8 mouse cellular contexts compared by ENCODE assay signal in the genomic region with DNA sequence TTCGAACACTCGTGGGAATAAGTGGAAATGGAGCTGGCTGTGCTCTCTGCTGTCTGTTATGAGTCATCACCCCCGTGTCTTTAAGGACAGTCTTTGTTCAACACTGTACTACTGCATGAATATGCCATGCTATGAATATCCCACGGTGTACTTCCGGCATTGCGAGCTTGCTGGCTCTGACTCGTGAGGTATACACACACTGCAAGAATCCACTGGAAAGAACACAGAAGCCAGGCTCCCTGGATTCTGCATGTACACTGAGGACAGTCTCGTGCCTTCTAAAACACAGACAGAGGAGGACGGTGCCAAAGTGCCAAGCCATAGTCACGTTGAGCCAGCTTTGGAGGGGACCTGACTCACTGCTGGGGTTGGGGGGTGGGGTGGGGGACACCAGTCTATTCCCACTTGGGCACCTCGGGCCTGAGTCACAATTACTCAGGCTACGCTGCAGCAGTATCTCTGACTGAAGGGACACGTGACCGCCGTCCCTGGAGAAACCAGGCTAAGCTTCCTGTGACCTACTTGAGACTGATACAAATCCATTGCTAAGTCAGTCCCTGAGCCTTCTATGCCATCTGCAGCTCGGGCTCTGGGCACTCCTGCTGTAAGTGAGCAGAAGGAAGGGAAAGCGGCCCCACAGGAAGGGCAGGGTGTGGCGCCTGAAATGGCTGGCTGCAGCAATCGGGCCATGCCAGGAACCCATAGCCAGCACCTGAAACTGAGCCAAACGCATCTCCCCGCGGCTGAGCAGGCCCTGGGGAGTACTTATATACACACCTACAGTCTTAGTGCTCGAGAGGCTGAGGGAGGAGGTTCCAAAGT. TPM values are rescaled to one million over a fixed set of nuclear protein-coding genes. Genes with fewer than 3 reads are reported as not detected.
DNase-seq lines count a peak whose midpoint lies in the region; ATAC-seq lines count a peak whose summit lies in the region.

No protein-coding gene starts in this region.

- no peak overlapping the region for H3K27ac ChIP-seq in liver, embryonic 13.5 days
- no peak overlapping the region for H3K27ac ChIP-seq in liver, embryonic 12.5 days
- H3K27ac ChIP-seq in intestine, embryonic 16.5 days (ENCODE audit: low read length): no peak overlapping the region

- H3K4me2 ChIP-seq in liver, embryonic 13.5 days: no peak overlapping the region
- no peak overlapping the region for H3K4me2 ChIP-seq in liver, embryonic 12.5 days
- no peak overlapping the region for H3K4me2 ChIP-seq in intestine, embryonic 16.5 days (ENCODE audit: low read depth, low read length)

- 84% methylated on average over 23 of the region's 23 CpGs for WGBS in liver, embryonic 13.5 days (ENCODE audit: insufficient replicate concordance)
- WGBS in liver, embryonic 12.5 days (ENCODE audit: insufficient replicate concordance): 86% methylated on average over 23 of the region's 23 CpGs
- WGBS in intestine, embryonic 16.5 days: 78% methylated on average over 23 of the region's 23 CpGs

- no peak overlapping the region for H3K4me3 ChIP-seq in liver, embryonic 13.5 days (replicated peaks)
- H3K4me3 ChIP-seq in liver, embryonic 12.5 days: no peak overlapping the region
- no peak overlapping the region for H3K4me3 ChIP-seq in intestine, embryonic 16.5 days (ENCODE audit: low read length)

- H3K36me3 ChIP-seq in liver, embryonic 13.5 days: peaks cover 99% of the 10 kb centered on the region
- peaks cover 100% of the 10 kb centered on the region for H3K36me3 ChIP-seq in liver, embryonic 12.5 days
- 0 out of 2 replicates have a peak, but pooled peaks cover 4% of the 10 kb centered on the region for H3K36me3 ChIP-seq in intestine, embryonic 16.5 days (ENCODE audit: control insufficient read depth, insufficient read depth, low read length)

- H3K27me3 ChIP-seq in liver, embryonic 13.5 days: no peaks in the 10 kb centered on the region
- no peaks in the 10 kb centered on the region for H3K27me3 ChIP-seq in liver, embryonic 12.5 days (replicated peaks)
- no peaks in the 10 kb centered on the region for H3K27me3 ChIP-seq in intestine, embryonic 16.5 days (replicated peaks; ENCODE audit: control insufficient read depth, insufficient read depth, low read length)

- H3K4me1 ChIP-seq in liver, embryonic 13.5 days (replicated peaks): 0 out of 2 replicates have a peak, but pooled peaks cover 7% of the 10 kb centered on the region
- H3K4me1 ChIP-seq in liver, embryonic 12.5 days: no peaks in the 10 kb centered on the region
- no peaks in the 10 kb centered on the region for H3K4me1 ChIP-seq in intestine, embryonic 16.5 days (ENCODE audit: control insufficient read depth, insufficient read depth, low read length)

- no peaks in the 10 kb centered on the region for H3K9me3 ChIP-seq in liver, embryonic 13.5 days (replicated peaks)
- no peaks in the 10 kb centered on the region for H3K9me3 ChIP-seq in liver, embryonic 12.5 days (replicated peaks)
- H3K9me3 ChIP-seq in intestine, embryonic 16.5 days (ENCODE audit: control insufficient read depth, low read length): no peaks in the 10 kb centered on the region

- ATAC-seq in liver, embryonic 13.5 days (ENCODE audit: low read depth): 0 out of 2 replicates have a peak, but pooled peaks have one; percentile 23
- no peak for ATAC-seq in liver, embryonic 12.5 days
- ATAC-seq in erythroid progenitor cell, adult 5-6 weeks (replicated peaks; ENCODE audit: low FRiP score, poor library complexity, severe bottlenecking): 0 out of 2 replicates have a peak, but pooled peaks have one; percentile 45
- ATAC-seq in intestine, embryonic 16.5 days: no peak

- H3K9ac ChIP-seq in liver, embryonic 13.5 days: no peak overlapping the region
- H3K9ac ChIP-seq in liver, embryonic 12.5 days: no peak overlapping the region
- H3K9ac ChIP-seq in intestine, embryonic 16.5 days (ENCODE audit: low read depth, low read length): no peak overlapping the region

- no peak for DNase-seq in liver, embryonic 13.5 days
- peak; percentile 75 for DNase-seq in adrenal gland, postnatal 10 days
- DNase-seq in left cerebral cortex, adult 11 months (ENCODE audit: low spot score): peak; percentile 60
- DNase-seq in retina, embryonic 14.5 days (ENCODE audit: low spot score): peak; percentile 67
- no peak for DNase-seq in urinary bladder, postnatal 25 days (ENCODE audit: low spot score)

RNA-seq across cellular contexts. Expression of a gene that starts 48.0 kb away (rescaled TPM):
- polyA plus RNA-seq in liver, embryonic 13.5 days (2015; fragmentation: Nextera tagmentation; extraction: Ambion mirVana): not detected in 2 replicates
- polyA plus RNA-seq in liver, embryonic 12.5 days (2016; fragmentation: Nextera tagmentation; extraction: Ambion mirVana): not detected in 2 replicates
- total RNA-seq in adrenal gland, postnatal 10 days (2021): 1 to 10 TPM; 9.0 to 9.5 TPM
- total RNA-seq in erythroid progenitor cell, adult 5-6 weeks (2015; ENCODE audit: low replicate concordance): not detected in 2 replicates
- total RNA-seq in erythroid progenitor cell, adult 5-6 weeks (2017; ENCODE audit: low replicate concordance): not detected in 2 replicates
- 0.98 and 1.2 TPM in 2 replicates for polyA plus RNA-seq in intestine, embryonic 16.5 days (2015; fragmentation: Nextera tagmentation; extraction: Ambion mirVana)

Comparison
In these comparisons a context has a peak if more than half of its experiments do, and no peak if none do; other contexts are left out.
1. ATAC-seq: peak in liver, embryonic 13.5 days (single experiment) and erythroid progenitor cell, adult 5-6 weeks (single experiment); none in liver, embryonic 12.5 days (single experiment) and intestine, embryonic 16.5 days (single experiment).
2. DNase-seq: peak in adrenal gland, postnatal 10 days (single experiment), left cerebral cortex, adult 11 months (single experiment) and retina, embryonic 14.5 days (single experiment); none in liver, embryonic 13.5 days (single experiment) and urinary bladder, postnatal 25 days (single experiment).